Mouse (Mus musculus) layer of hippocampus, adult 11-12 months (tissue): ENCODE measurements around the gene Smg6.
"Not testable (repeated sequence)": the region's sequence is repeated elsewhere in the genome, so short reads cannot be mapped to it uniquely, and the experiment has no call there.

Experiments
- DNase-seq: peaks from one replicate; pipeline ENCODE4 v3.0.0; 2022; ENCODE audit warnings: low spot score

Gene Smg6

DNA sequence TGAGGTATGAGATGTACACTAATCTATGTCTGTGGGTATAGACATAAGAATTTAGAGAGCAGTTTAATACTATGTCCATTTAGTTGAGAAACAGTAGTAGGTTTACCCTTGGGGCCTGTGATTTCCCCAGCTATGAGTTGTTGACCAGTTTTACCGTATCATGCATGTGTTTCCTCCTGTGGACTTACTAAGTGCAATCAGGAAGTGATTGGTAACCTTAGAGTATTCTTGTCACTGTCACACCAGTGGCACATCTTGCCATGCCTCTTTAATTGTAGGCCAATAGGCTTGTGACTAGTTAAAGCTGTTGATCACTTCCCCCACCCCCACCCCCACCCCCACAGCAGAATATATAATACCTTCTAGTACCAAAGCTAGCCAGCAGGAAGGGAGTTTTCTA, 70.9 kb downstream of the Smg6 start:
- no peak for DNase-seq

DNA sequence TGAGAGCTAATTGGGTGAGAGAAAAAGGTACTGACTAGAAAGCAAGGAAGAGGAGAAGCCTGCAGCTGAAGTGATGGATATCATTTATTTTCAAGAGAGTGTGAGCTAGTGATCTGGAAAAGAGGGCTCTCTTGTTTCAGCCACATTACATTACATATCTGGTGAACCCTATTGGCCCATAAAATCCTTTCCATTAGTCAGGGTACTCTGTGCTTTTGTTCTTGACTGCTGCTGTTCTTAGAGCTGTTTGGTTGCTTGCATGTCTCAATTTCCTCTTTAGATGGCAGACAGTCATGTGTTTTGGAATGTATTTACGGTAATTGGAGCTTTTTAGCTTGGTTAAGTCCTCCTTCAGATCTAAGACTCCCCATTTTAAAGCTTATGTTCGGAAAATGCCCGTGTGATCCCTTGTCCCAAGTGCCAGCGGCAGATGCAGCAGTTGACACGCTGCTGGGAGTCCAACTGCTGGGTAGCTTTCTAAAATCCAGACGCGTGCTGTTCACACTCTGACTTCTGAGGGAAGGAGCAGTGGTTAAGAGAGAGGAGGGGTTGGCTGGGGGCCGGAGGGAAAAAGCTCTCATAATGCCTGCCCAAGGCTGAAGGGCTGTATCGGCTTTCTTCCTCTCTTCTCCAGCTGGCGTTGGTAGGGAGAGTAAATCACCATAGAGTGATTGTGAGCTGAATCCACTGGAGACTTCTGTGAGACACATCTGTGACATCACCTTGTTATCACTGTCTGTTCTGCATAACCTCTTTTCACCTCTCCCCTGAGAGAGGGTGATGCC, 75.4 kb downstream of the Smg6 start:
- no peak for DNase-seq

DNA sequence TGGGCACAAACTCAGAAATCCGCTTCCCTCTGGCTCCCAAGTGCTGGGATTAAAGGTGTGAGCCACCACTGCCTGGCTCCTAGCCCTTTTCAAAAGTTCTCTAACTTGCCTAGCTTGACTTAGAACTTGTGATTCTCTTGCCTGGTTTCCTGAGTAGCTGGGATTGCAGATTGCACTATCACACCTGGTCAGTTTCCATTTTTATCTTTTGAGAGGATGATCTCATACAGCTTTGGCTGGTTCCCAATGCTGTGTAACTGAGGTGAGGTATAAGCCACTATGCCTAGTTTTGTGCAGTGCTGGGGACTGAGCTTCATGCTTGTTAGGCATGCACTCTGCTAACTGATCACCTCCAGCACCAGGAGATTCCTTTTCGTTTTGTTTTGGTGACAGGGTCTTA, 82.6 kb downstream of the Smg6 start:
- DNase-seq: no peak

DNA sequence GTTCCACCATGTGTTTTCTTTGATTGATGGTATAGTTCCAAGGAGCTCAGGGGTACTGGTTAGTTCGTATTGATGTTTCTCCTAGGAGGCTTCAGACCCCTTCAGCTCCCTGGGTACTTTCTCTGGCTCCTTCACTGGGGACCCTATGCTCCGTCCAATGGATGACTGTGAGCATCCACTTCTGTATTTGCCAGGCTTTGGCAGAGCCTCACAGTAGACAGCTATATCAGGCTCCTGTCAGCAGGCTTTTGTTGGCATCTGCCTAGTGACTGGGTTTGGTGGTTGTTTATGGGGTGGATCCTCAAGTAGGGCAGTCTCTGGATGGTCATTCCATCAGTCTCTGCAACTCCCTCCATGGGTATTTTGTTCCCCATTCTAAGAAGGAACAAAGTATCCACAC, 83.9 kb downstream of the Smg6 start:
- not testable (repeated sequence) for DNase-seq

DNA sequence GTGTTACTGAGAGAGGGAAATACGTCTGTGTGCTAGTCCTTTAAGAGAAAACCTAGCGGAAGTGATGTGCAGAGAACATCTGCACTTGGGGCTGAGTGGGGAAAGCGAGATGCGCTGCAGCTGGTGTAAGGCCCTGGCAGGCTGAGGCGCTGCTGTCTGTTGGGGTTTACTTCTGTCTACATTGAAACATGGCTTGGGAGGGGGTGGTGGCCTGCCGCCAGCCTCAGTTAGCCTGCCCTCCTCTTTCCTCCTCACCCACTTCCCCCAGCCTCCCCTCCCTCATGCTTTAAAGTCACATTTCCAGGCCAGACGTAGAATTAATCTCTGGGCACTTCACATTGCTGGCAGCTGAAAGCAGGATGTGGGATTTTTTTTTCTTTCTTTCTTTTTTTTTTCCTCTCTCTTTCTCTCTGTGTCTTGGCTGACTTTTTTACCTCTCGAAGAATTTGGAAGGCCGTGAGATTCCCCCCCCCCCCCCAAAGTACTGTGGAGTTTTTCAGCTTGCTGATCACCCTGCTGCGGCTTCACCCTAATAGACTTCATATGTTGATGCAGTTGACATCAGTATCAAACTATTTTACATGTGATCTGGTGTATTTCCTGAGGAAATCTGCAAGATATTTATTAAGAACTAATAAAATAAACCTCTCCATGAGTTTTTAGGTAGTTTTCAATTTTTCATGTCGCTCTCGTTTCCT, 87.5 kb downstream of the Smg6 start:
- DNase-seq: peak; percentile 46

DNA sequence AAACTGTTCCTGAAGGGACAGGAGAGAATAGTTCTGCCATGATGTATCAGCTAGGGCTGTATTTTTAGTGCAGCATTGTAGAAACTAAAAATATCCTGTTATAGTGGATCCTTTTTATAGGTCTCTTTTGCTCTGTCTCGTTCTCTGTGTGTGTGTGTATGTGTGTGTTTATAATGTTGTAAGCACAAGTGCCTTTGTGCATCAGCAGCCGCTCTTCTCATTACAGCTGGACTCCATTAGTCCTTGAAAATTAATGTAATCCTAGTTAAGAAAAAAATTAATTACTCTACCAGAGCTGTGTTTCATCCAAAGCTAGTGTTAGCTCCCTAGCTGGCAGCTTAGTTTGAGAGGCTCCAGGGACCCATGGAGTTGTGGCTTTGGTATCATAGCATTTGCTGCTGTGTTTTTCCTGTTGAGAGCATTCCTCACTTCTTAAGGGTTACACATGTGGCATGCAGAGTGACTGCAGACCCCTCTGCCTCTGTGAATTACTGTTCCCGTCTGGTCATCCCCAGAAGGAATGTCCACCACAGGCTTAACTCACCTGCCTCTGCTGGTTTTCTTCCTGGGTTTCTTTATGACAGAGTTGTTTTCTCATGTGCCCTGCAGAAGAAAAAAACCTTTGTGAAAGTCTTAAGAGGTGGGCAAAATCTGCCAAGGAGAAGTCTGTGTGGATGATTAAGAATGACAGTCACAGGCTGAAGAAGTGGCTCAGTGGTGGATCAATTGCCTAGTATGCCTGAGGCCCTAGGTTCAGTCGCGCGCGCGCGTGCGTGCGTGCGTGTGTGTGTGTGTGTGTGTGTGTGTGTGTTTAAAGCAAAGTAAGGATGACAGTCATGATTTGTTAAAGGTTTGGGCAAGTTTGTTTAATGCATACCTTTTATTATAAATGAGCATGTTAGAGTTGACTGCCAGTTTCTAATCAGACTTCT, 88.4 kb downstream of the Smg6 start:
- DNase-seq: no peak

DNA sequence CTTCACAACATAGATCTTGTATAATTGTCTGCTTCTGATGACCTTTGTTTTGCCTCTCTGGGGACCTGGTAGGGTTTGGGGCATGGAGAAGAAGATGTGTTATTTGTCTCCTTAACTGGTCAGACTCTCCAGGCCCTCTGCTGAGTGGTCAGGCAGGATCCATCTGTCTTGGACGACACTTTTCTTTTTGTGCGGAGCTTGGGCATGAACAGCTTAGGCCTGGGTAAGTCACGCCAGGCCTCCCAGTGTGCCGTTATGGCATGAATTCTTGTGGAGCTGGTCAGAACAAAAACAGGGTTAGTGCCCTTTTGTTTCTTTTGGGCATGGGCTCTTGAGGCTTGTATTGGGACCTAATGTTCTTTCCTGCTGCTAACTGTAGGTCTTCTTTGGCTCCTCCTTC, 89.2 kb downstream of the Smg6 start:
- DNase-seq: no peak

DNA sequence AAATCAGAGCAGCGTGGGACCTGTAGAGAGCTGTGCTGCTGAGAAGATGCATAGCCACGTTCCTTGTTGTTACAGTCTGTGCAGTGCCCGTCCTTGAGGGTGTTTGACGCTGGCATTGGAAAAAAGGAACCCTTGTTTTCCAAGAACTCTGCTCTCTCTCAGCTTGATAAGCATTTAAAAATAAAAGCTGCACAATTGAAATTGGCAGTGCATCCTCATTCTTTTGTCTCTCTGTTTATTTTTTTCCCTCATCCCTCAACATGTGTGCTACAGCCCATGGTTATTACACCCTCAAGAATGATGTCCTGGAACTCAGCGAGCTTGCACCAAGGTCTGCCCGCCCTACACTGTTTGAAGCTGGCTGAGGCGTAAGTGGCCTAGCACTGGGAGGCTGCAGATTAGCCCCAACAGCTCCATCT, 89.8 kb downstream of the Smg6 start:
- peak; percentile 34 for DNase-seq

DNA sequence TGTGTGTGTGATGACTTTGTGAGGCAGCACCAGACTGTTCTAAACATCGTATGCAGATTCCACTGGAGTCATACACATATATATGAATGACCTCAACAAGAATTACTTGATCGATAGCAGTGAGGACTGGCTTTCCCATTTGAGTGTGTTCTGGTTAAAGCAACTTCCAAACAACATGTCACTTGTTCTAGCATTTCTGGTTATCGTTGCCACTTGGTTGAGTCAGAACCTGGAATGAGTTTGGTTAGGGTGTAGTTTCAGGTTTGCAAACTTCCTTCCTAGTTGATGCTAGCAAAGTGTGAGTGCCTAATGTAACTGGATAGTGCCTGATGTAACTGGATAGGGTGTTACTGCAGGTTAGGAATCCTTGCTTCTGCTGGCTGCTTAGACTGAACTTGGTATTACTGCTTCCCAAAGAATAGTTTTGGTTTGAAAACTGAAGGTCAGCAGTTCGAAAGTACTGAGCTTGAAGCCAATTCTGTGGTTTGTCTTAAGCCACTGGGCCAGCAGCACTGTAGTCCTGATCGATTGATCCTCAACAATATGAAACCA, 90.8 kb downstream of the Smg6 start:
- no peak for DNase-seq

DNA sequence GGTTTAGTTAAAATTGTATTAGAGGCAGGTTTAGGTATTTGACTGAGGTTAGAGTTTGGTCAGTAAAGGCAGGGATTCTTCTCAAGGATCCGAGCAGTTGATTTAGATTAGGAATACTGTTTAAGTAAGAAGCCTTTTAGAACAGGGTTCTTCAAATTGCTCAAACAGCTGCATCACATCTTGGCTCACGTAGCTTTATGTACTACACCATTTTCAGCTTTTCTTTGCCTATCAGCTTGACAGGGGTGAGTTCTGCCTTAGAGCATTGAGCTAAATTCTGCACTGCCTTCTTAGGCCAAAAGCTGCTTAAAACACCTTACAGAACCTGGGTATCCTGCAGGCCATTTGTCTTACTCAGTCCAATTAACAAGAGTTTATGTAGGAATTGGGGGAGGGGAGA, 92.2 kb downstream of the Smg6 start:
- DNase-seq: no peak

DNA sequence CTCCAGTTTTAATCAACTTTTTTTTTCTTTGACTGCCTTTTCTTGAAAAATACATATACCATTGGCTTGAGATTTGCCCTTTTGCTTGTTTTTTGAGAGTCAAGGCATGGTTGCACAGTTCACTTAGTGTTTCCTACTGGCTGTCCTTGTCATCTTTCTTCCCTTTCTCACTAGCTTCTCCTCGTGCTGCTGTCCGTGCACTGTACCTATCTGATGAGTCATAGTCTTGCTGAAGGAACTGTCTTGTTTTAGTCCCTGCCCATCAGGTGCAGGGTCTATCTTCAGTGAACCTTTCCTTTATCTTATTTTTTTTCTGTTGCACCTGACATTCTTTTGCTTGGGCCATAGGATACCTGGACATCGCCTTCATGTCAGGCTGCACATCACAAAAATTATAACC, 101.4 kb downstream of the Smg6 start:
- DNase-seq: no peak

DNA sequence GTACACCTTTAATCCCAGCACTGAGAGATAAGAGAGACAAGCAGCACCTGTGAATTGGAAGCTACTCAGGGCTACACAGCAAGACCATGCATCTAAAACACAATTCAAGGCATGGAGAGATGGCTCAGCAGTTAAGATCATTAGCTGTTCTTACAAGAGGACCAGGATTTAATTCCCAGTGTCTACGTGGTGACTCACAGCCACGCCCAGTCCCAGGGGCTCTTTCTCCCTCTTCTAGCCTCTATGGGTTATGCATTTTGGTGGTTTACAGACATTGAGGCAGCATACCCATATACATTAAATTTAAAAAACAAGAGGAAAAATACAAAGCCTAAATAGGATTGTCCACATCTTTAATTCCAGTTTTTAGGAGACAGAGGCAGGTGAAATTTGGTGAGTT, 102.0 kb downstream of the Smg6 start:
- no peak for DNase-seq

DNA sequence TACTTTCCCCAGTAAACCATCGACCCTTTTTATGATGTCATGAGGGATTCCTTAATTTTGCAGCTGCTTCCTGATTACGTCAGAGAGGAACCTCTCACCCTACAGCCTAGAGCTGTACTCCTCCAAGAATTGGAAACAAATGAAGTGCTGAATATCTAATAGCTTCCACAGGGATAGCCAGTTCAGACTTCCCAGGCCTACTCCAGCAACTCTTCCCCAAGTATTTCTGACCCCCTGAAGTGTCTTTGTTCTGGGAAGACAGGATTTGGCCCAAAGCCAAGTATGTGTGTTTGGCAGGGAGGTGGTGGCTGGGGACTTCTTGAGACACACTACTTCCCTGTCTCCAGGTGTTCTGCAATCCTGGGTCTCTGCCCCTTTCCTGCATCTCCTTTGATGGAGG, 105.6 kb downstream of the Smg6 start:
- DNase-seq: no peak

DNA sequence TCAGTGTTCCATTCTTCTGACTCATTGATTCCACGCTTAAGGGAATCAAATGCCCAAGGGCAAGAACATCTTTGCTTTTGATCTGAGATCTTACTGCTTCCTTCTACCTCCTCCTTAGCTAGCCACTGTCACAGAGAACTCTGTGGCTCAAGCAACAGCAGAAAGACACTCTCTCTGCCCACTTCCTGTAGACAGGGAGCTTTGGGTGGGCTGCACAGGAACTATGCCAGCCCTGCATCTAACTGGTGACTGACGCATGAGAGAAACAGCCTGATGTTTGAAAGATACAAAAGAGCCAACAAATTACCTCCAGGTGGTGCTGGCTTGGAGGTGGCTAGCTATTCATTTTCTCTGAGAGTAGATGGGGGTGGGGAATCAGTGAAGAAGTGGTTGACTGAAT, 107.3 kb downstream of the Smg6 start:
- no peak for DNase-seq

DNA sequence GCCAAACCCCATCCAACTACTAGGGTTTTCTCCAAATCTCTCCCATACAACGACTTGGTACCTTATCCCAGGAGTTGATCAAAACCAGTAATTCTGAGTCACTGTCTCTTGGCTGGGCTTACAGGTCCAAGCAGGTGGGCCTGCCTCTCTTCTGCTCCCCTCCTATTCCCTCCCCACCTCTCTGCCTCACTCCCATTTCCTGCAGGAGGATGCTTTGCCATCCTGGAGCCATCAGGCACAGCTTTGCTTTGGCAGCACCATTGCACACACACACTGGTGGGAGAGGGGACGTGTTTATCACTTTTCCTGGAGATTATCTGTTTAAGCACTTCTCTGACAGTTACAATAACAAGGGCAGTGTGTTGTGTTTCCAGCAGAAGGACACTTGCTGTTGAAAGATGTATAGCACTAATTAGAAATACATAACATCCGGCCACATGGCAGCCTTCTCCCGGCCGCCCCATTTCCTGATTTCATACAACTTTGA, 108.0 kb downstream of the Smg6 start:
- DNase-seq: no peak

DNA sequence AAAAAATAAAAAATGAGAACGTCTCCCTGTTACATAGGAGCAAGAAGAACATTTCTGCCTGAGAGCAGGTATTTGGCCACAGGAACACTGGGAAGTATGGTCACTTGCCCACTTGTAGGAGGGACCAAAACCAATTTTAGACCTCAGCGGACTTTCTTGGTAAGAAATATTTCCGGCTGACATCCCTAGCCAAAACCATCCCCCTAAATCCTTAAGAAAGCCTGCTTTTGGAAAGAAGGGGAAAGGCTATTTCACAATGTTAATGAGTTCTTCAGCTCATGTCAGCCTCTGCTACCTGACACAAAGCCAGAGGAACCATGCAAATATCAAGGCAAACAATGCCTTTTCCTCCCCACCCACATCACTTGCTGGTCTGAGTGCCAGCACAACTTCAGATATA, 108.5 kb downstream of the Smg6 start:
- no peak for DNase-seq

DNA sequence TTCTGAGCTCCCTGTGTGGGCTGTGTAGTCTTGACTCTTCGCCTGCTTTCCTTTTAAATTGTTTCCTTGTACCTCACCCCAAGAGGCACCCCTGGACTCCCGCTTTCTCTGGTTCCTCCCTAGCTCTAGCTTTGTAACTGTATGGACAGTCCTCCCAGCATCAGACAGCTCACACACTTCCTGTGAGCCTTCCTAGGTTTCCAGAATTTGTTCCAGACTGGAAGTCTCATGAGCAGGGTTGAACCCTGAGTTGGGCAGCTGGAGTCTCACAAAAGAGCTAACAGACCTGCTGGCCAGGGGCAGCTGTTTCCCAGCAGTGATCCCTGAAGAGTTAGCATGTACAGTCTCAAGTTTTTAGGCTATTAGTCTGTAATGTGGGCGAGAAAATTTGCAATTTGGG, 118.7 kb downstream of the Smg6 start:
- no peak for DNase-seq

DNA sequence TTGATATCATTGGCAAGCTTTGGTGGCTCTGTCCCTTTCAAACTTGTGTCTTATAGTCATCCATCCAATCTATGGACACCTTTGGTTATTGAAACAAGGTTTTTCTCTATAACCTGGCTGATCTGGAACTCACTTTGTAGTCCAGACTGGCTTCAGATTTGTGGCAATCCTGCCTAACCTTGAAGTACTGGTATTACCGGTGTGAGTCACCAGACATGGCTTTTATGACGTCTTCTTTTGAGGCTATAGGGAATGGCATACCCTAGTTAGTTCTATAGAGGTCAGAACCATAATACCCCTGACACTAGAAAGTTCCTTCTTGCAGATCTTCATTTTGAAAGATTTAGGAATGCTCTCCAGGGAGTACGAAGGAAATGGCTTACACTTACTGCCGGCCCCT, 120.2 kb downstream of the Smg6 start:
- no peak for DNase-seq

DNA sequence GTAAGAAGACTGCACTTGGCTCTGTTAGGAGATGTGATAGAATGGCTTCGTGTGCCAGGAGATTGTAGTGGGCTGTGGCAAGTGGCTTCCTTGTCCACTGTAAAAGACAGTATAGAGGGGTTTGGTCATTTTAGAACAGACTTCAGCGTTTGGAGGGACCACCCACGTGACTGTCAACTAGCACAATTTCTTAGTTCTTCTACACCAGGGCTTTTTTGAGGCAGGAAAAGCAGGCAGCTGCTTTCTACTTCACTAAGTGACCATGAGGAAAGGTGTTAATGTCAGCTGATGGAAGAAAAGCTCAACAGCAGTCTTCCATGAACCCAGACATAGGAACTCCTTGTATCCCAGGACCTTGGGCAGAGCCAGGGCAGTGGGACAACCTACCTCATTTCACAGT, 121.0 kb downstream of the Smg6 start:
- DNase-seq: no peak

DNA sequence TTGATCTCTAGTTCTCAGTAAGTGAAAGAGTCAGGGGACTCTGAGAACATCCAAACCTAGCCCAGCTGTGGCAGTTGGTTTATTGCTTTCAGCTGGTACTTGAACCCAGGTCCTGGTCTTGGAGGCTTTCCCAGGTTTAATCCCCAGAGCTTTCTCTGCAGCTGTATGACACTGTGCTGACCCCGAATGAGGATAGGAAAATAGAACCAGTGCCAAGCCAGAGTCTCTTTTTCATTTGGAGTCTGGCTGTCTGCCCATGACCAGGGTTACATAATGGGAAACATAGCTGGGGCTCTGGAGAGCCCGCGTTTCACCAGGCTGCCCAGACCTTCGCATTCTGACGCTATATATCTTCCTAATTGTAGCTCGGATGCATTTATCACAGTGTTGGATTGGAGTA, 121.4 kb downstream of the Smg6 start:
- peak; percentile 70 for DNase-seq

DNA sequence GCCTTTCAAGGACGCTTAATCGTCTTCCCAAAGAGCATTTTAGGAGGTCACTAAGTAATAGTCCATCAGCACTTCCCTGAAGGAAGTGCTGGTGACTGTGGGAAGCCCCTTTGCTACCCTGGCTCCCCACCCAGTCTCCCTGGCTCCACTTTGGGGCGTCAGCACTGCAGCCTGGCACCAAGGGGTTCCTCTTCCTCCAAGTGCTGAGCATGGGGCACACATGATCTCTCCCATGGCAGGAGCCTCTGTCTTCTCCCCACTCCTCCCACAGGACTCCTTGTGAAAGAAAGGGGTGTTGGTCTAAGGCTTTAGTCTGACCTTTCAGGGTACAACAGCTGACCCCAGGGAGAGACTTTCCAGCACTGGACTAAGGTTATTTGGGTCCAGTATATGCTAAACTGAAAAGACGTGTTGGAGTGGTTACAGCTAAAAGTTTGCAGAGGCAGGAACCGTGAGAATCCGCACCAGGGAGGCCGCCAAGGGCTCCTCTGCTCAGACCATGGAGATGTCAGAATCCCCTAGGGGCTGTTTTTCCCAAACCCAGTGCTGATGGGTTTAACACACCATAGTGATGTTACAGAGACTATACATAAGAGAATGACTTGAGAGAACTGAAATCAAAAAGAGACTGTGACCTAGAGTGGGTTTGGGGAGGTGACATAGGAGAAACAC, 122.2 kb downstream of the Smg6 start:
- no peak for DNase-seq

DNA sequence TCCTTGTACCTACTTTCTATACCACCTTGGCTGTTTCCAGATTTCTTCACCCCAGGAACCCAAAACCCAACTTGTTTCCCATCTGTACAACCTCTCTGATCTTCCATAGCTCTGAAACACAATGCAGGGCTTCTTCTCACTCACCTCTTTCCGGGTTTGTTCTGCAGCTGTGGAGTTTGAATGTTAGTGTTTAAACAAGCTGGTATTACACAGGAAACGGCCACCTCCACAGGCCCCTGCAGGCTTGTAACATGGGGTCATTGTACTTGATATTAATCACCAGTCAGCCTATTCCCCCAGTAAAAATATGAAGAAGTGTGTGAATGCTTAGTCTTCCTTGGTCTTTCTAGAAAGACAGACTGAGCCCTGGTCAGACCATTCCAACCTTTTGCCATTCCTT, 123.5 kb downstream of the Smg6 start:
- no peak for DNase-seq
